Mouse (Mus musculus) stomach, postnatal 0 days (tissue): ENCODE results near the gene Gpat2.

Source experiments
- CTCF ChIP-seq: IDR thresholded peaks from 2 replicates; pipeline ENCODE4 v1.5.1; 2016; ENCODE audit warnings: antibody characterized with exemption, low read depth, mild to moderate bottlenecking, moderate library complexity
- EP300 ChIP-seq: optimal IDR thresholded peaks from 2 replicates; pipeline ENCODE3; 2016; ENCODE audit warnings: antibody characterized with exemption

DNA sequence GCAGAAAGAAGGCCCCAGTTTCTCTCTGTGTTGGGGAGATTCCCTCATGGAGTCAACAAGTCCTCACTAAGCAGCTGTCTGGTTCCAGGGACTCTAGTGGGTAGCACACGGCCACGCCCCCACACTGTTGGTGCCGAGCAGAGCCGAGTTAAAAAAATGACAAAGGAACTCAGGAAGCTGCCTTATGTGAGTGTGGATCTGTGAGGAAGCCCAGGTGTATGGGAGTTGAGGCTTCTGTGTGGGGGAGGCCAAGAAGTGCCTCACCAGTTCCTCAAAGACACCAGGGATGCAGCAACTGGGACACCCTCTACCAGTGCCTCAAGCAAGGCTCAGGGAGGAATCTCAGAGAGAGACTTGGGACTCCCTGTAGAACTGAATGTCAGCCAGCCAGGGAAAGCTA lies 54.2 kb downstream of the Gpat2 start:
- TF ChIP-seq CTCF (no peak), EP300 (no peak)
